Mouse (Mus musculus): ENCODE results near the gene Mrpl20. TPM values are rescaled to one million over a fixed set of nuclear protein-coding genes. Genes with fewer than 3 reads are reported as not detected.
"Not testable (repeated sequence)": the region's sequence is repeated elsewhere in the genome, so short reads cannot be mapped to it uniquely, and the experiment has no call there.

Mrpl20 gene
- total RNA-seq, 2 experiments from 2014 or later: 18.9 to 33.8 TPM

DNA sequence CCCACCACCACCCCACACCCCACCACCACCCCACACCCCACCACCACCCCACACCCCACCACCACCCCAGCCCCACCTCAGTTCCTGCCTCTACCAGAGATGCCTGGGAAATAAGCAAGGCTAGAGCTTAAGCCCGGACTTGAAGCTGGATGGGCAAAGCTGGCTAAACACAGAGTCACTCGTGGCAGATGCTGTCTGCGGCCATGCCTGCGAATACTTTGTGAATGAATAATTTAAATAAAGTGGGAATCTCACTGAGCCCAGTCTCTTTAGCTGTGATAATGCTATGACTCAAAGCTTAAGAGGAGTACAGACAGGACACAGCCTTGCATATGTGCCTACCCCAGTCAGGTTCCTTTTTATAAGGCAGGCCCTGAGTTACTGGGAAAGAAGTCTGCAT is 23.2 kb upstream of the Mrpl20 start:
- no peak for ATAC-seq (replicated peaks; ENCODE audit: low FRiP score, poor library complexity, severe bottlenecking)

DNA sequence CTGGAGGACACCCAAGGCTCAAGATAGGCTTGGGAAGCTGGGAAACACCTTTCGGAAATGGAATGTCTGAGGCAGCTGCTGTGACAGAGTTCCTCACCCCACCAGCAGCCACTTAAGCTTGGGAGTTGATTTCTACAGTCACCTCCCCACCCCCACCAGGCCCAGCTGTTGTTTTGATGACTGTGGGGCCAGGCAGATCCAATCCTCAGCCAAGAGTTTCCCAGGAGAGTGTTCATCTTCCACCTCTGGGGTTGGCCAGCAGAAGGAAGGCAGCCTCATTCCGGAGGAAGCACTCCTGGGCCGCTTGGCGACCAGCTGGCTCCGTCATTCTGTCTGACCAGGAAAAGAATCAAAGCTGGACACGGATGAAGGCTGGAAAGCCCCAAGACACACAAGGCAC is 21.8 kb upstream of the Mrpl20 start:
- ATAC-seq (replicated peaks; ENCODE audit: low FRiP score, poor library complexity, severe bottlenecking): no peak

DNA sequence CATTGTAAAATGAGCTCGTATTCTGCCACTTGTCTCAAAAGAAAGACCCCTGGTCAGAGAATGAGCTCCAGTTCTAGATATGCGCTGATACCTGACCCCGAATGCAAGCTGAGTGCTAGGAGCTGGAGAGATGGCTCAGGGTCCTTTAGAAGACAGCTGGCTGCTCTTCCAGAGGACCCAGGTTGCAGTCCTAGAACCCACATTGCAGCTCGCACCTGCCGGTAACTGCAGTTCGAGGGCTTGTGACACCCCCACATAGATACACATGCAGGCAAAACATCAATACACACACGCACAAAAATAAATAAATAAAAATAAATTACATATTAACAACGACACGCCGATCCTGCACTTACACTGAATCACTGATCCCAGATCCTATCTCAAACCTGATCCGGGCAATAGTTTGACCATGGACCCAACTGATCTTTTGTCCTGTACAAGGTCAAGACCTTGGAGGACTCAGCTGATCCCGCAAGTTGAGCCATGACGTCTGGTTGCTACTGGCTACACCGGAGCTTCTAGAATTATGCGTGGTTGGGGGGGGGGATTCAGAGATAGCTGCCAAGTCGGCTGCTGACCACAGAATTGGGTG is 19.1 kb upstream of the Mrpl20 start:
- ATAC-seq (replicated peaks; ENCODE audit: low FRiP score, poor library complexity, severe bottlenecking): no peak

DNA sequence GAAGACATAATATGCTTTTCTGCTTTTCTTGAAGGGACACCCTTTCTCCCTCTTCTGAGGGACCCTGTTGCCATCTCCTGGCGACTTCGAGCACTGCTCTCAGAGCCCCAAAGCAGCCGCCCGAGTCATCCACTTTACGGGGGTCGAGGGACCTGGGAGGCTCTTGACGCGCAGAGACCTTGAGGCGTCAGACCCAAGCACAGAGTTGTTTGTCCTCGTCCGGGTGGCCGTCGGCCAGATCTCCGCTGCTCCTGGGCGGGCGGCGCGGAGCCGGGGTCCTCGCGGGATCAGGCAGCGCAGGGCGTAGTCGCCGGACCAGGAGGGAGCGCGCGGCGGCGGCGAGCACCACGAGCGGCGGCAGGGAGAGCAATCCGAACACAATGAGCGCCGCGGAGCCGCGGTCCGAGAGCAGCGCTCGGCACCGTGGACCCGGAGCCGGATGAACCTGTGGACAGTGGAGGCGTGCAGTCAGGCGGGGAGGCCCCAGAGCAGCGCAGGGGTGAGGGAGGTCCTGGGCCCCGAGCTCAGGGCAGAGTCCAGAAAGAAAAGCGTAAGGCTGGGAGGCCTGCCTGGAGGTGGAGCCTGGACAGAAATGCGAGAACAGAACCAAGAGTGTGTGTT is 18.5 kb upstream of the Mrpl20 start:
- ATAC-seq (replicated peaks; ENCODE audit: low FRiP score, poor library complexity, severe bottlenecking): peak; percentile 68

DNA sequence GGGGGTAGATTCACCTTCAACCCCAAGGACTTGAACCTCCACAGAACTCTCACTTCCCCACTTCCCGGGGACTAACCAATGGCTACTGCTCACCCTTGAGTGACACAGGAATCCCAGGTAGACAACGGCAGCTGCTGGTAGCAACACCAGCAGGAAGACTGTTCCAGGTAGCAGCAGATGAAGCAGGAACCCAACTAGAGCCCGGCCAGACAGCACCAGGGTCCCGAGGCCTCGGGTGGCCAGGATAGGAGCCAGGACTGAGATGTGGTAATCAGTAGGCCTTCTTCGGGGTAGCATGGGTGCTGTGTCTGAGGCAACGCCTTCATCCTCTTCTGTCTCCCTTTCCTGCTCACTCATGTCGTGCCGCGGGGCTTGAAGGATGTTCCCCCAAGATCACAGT is 17.4 kb upstream of the Mrpl20 start:
- ATAC-seq (replicated peaks; ENCODE audit: low FRiP score, poor library complexity, severe bottlenecking): no peak

DNA sequence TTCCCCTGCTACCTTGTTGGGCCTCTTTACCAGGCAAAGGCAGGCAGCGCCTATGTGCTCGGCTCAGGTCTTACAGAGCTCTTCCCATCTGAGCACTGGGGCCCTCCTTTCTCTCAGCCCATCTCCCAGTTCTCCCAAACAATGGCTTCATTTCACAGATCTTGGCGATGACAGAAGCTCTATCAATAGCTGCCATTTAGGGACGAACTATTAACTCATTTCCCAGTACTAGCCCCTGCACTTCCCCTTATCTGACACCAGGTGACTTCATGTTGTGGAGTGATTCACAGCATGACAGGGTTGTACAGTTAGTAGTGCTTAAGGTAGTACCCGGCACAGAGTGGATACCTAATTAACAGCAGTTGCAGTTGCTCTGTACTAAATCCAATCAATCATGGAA is 16.9 kb upstream of the Mrpl20 start, which contains the start of gene Tmem88b:
Gene Tmem88b (minus strand): TSS at position 56 of the 400 bp plus-strand sequence.
- peak; percentile 48 for ATAC-seq (replicated peaks; ENCODE audit: low FRiP score, poor library complexity, severe bottlenecking)

DNA sequence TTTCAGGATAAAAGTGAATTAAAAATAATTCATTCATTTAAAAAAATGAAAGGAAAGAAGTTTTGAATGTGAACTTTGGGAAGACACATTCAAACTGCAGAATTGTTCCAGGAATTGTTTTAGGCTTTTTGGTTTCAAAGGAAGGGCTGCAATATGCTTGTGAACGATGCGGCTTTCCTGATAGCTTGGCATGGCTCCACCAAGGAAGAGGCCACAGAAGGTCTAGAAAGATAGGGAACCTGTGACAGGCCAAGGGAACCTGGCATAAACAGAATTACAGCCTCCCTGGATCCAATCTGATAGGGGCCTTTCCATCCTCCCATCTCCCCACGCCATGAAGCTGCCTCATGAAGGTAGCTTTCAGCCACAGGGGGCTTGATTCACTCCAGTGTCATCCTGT is 14.4 kb upstream of the Mrpl20 start:
- ATAC-seq (replicated peaks; ENCODE audit: low FRiP score, poor library complexity, severe bottlenecking): peak; percentile 81

DNA sequence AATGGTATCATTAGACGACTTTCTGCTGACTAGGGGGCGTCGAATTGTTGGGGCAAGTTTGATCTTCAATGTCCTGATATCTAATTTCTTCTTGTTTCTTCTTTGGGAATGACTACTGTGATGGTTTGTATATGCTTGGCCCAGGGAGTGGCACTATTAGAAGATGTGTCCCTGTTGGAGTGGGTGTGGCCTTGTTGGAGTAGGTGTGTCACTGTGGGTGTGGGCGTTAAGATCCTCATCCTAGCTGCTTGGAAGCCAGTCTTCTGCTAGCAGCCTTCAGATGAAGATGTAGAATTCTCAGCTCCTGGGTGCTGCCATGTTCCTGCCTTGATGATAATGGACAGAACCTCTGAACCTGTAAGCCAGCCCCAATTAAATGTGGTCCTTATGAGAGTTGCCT is 13.8 kb upstream of the Mrpl20 start:
- ATAC-seq (replicated peaks; ENCODE audit: low FRiP score, poor library complexity, severe bottlenecking): not testable (repeated sequence)

DNA sequence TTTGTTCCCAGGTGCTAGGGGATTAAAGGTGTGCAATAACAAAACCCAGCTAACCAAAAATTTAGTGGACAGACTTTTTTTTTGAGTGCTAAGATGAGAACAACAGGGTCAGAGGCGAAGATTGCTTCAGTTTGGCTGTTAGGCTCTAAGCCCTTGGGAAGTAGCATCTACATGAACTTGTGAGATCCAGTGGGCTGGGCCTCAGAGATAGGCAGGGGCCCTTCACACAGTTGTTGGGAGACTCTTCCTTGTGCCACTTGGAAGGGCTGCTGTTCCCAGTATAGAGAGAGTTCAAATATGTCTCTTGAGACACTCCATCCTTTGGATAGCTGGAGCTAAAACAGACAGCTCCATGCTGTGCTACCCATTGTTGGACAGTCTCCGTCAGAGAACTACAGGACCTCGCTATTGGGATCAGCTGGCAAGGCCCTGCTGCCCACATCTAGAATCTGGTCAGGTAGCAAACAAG is 12.6 kb upstream of the Mrpl20 start, which contains the start of gene Ankrd65:
Gene Ankrd65 (plus strand): TSS at position 419 of the 469 bp plus-strand sequence.
- no peak for ATAC-seq (replicated peaks; ENCODE audit: low FRiP score, poor library complexity, severe bottlenecking)

DNA sequence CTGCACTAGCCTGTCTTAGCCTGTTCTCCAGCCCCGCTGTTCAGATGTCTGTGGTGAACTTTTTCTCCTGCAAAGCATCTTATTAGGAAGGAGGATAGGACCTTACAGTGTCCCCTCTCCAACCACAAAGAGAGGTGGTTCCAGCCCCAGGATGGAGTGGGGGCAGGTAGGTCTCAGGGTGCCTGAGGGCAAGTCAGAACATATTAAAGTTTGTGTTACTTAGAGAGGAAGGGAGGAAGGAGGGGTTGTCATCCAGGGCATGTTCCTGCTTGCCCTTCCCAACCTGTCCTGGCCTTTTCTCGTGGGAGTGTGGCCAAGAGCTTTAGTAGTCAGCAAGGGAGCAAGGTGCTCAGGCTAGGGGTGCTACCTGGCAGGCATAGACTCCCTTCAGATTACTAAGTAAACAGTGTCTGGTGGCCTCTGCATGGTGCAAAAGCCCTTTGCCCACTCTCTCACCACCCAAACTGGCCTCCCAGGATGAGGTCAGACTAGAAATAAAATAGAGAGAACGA is 12.0 kb upstream of the Mrpl20 start:
- no peak for ATAC-seq (replicated peaks; ENCODE audit: low FRiP score, poor library complexity, severe bottlenecking)

DNA sequence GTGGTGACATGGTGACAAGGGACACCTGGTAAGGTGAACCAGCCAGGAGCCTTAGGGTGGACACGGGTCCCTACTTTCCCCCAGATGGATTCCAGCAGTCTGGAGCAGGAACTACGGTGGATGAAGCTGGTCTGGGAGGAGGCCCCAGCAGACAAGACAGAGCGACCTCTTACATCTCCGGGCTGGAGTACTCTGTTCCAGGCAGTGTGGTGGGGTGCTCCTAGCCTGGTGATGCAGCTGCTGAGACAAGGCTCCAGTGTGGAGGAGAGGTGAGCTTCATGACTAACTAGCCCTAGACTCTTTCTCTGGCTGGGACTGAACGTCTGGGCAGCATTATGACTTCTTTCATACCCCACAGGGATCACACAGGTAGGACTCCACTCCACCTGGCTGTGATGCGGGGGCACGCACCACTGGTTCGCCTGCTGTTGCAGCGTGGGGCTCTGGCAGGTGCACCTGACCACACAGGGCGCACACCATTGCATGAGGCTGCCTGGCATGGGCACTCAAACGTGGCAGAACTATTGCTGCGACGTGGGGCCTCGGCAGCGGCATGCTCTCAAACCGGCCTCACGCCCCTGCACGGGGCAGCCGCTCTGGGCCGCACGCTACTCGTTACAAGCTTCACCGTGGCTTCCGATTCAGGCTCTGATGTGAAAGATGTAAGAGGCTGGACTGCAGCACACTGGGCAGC is 11.3 kb upstream of the Mrpl20 start:
- no peak for ATAC-seq (replicated peaks; ENCODE audit: low FRiP score, poor library complexity, severe bottlenecking)

DNA sequence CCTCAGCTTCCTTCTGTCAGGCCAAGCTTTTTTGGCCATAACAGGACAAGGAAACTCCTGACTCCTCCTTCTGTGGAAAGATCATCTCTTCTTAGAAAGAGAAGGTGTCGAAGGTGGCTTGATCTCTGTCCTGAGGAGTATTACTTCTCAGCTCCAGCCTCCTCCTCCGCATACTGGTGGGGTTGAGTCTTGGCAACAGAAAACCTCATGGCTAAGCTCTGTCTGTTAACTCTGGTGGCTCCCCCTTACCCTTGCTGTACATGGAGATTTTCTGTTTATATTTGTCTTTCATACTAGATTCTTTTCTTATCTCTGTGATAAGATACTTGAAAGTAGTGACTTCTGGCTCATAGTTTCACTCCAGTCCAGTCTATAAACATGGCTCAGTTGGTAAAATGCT is 8.9 kb upstream of the Mrpl20 start:
- no peak for ATAC-seq (replicated peaks; ENCODE audit: low FRiP score, poor library complexity, severe bottlenecking)

DNA sequence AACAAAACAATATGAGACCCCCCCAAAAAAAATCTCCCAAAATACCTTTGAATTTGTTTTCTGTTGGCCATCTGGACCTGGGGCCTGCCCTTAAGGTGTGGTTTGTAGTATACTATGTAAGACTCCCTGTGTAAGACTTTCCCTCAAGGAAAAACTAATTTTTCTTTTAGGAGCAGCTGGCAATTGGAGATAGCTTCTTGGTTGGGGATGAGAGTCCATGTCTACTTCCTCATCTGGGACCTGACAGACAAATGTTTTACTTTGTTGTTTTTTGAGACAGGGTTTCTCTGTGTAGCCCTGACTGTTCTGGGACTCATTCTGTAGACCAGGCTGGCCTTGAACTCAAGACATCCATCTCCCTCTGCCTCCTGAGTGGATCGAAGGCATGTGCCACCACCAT is 603 bp upstream of the Mrpl20 start:
- ATAC-seq (replicated peaks; ENCODE audit: low FRiP score, poor library complexity, severe bottlenecking): no peak

DNA sequence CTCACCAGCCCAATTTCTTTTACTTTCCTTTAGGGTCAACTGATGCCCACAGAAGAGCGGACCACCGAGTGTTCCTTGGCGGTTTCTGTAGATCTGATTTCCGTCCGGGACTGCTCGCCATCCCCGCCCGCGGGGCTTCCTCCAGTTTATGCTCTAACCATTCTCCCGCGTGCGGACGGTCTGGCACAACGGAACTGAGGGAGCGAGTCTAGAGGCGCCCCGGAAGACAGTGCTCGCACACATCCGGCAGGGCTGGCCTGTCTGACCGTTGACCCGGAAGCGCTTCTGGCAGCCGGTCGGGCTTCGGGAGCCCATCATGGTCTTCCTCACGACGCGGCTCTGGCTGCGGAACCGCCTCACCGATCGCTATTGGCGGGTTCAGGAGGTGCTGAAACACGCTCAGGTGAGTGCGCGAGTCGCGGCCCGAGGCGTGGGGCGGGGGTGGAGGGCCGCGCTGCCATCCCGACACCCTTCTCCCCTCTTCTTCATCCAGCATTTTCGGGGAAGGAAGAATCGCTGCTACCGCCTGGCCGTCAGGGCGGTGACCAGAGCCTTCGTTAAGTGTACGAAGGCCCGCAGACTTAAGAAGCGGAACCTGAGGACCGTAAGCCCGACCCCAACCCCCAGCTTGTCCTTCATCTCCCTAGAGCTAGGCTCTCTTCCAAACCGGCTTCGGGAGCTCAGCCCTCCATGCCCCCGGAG is 813 bp downstream of the Mrpl20 start:
- ATAC-seq (replicated peaks; ENCODE audit: low FRiP score, poor library complexity, severe bottlenecking): peak; percentile 96

DNA sequence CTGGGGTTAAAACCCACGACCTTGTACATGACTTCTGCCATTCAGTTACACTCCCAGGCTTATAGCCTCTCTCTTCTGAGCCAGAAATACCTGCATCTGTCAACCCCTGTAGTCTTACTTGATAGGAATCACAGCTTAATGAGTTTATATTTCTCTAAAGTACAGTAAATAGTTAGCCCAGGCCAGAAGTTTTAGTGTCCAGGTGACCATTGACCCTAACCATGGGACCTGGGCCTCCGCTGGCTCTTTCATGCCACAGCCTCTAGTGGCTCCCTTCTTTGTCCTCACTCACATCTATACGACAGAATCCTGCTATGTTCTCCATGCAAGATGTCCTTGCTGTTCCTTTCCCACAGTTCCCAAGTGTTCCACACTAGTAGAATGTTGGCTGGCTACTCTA is 5.2 kb downstream of the Mrpl20 start:
- ATAC-seq (replicated peaks; ENCODE audit: low FRiP score, poor library complexity, severe bottlenecking): no peak

DNA sequence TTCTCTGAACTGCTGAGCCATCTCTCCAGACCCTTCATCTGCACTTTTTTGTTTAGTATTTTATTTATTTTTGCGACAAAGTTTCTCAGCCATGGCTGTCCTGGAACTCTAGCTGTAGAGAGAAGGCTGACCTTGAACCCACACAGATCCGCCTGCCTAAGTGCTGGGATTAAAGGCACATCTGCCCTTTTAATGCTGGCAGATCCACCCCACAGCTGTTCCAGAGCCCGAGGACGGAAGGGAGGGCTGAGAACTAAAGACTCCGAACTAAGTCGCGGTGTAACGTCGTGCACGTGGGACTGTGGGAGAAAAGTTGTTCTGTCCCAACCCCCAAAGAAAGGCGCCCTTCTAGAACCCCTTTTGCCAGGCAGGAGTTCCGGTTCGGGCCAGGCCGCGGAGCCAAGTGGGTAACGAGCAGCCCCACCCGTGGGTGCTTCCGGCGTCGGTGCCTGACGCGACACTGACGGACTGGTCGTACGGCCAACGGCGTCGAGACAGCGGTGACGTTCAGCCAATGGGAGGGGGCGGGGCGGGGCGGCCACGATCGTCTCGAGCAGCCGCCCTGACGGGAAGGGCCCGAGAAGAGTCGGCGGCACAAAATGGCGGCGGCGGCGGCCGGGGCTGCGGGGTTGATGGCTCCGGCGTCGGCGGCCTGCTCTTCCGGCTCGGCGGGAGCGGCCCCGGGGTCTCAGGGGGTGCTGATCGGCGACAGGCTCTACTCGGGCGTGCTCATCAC is 9.4 kb downstream of the Mrpl20 start, which contains the start of gene Ccnl2:
Gene Ccnl2 (plus strand): TSS at position 561 of the 736 bp plus-strand sequence.
- ATAC-seq (replicated peaks; ENCODE audit: low FRiP score, poor library complexity, severe bottlenecking): peak; percentile 97

DNA sequence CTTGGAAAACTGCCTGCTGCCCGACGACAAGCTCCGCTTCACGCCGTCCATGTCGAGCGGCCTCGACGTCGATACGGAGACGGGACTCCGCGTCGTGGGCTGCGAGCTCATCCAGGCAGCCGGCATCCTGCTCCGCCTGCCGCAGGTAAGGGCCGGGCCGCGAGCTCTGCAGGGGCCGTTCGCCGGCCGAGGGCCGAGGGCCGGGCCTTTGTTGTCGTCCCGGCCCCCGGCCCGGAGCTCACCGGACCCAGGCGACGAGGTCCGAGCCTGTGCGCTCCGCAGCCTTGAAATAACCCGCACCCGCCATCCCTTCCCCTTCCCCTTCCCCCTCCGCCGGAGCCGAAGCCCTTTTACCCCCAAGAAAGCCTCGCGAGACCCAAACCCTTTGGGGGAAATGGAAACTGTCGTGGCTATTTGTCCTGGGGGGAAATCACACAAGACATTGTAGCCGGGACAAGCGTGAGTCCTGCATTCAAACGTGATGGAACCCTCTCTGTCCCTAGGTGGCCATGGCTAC is 10.0 kb downstream of the Mrpl20 start:
- ATAC-seq (replicated peaks; ENCODE audit: low FRiP score, poor library complexity, severe bottlenecking): peak; percentile 18

DNA sequence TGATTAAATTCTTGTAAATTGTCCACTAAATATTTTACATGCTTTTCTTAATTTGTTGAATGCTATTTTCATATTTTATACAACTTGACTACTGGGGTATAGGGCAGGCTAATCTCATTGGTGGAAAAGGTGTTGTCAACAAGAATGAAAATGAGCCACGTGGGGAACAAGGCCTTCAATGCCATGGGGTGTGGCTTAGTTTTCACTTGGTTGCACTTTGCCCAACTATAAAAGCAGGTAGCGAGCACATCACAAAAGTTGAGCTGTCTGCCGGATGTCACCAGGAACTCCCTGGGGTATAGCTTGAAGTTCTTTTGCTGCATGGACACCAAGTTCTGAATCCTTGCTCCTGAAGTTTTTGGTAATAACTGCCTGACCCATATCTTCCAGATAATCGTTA is 14.9 kb downstream of the Mrpl20 start:
- ATAC-seq (replicated peaks; ENCODE audit: low FRiP score, poor library complexity, severe bottlenecking): no peak

DNA sequence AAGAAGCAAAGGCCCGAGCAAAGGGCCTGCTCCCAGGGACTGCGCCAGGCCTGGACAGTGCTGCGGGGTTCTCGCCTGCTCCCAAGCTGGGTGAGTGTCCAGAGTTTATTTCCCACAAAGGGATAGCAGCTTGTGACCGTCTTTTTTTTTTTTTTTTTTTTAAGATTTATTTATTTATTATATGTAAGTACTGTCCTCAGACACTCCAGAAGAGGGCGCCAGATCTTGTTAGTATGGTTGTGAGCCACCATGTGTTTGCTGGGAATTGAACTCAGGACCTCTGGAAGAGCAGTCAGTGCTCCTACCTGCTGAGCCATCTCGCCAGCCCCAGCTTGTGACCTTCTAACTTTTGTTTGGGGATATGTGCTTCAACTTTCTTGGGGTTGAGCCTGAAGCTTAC is 18.3 kb downstream of the Mrpl20 start:
- ATAC-seq (replicated peaks; ENCODE audit: low FRiP score, poor library complexity, severe bottlenecking): no peak
